Mouse (Mus musculus): Measurements from ENCODE around the gene Maml1.

Gene Maml1

DNA sequence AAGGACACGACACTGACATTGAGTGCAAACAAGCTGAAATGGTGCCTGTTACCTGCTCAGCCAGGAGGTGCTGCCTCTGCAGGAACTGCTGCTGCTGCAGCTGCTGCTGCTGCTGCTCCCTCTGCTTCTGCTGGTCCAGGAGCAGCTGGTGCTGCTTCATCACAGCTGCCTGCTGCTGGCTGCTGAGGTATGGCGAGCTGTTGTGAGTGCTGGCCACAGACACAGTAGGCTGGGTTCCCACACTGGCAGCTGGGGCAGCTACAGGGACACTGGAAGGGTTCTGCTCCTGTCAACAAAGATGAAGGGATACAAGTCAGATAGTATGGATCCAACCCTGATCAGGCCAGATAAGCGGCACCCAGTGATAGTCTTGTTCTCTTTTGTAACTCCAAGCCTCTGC is 28.9 kb downstream of the Maml1 start:
- CTCF ChIA-PET = interaction anchor here in 2 of 4 experiments (0.6 to 1.6 kb wide), 4 partner anchors 8 to 32 kb away, joined by 4 to 12 read pairs (median 6); no protein-coding TSS in a partner anchor
- POLR2A ChIA-PET = interaction anchor here in 2 of 4 experiments (0.8 to 2.1 kb wide), 5 partner anchors 9 to 1620 kb away, joined by 3 to 11 read pairs (median 4); no protein-coding TSS in a partner anchor

DNA sequence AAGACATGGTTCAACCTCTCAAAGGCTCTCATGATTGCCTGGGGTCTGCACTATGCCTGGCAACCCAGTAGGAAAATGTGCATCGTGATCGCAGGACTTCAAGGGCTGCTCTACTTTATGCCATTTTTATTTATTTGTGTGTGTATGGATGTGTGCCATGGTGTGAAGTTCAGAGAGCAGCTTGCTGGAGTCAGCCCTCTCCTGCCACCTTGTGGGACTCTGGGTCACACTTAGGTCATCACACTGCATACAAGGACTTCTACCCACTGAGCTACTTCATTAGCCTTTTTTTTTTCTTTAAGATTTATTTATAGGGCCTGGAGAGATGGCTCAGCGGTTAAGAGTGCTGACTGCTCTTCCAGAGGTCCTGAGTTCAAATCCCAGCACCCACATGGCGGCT is 30.1 kb downstream of the Maml1 start:
- POLR2A ChIA-PET = interaction anchor here in 3 of 4 experiments (0.7 to 2.1 kb wide), 12 partner anchors 8 to 137 kb away, joined by 3 to 5 read pairs (median 4); partner anchors contain the start of genes Mgat4b (in 1 of the 3) and Sqstm1 (in 1 of the 3)
- CTCF ChIA-PET = interaction anchor here (0.6 to 2.2 kb wide), 15 partner anchors 8 to 301 kb away, joined by 3 to 12 read pairs (median 4); partner anchors contain the start of gene Canx (in 1 of the 4)

DNA sequence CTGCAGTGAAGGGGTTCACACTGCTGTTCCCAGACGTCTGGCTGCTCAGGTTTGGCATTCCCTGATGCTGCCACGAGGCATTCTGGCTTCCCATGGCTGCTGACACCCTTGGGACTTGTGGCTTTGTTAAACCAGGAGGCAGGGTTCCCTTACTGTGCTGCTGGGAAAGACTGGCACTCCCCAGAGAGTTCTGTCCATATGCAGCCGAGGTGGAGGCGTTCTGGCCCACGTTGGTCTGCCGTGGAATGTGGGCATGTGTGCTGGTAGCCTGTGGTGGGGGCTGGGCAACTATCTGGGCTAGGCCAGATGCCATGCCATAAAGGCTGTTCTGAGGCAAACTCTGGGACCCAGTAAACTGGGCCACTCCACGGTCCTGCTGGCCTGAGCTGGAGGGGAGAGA is 33.8 kb downstream of the Maml1 start:
- POLR2A ChIA-PET = interaction anchor here in 3 of 4 experiments (1.0 to 4.6 kb wide), 16 partner anchors 9 to 68 kb away, joined by 3 to 14 read pairs (median 4); partner anchors contain the start of genes Maml1 (in 1 of the 3), Mgat4b (in 1 of the 3) and Sqstm1 (in 1 of the 3)
- CTCF ChIA-PET = interaction anchor here in 1 of 4 experiments (0.6 kb wide), 1 partner anchor 24 kb away, joined by 5 read pairs; no protein-coding TSS in a partner anchor

DNA sequence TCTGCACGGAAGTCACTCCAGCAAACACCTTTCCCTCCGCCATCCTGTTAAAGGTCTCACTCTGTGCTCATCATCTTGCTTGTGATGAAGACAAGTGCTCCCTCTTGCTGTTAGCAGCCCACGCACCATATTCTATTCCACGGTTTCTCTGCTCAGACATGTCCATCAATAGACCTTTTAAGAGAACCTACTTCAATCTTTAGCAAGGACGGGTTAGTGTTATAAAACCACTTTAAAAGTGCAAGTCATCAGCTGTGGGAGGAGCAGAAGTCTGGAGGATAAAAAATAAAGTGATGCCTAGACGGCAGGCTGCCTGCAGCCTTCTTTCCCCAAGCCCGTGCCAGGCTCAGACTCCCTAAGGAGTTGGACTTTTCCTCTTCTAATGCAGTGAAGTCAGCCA is 35.5 kb downstream of the Maml1 start:
- CTCF ChIA-PET = interaction anchor here in 1 of 4 experiments (0.6 kb wide), 1 partner anchor 192 kb away, joined by 3 read pairs; no protein-coding TSS in a partner anchor
- POLR2A ChIA-PET = interaction anchor here in 2 of 4 experiments (1.1 to 4.6 kb wide), 6 partner anchors 9 to 121 kb away, joined by 3 to 14 read pairs (median 5); partner anchors contain the start of genes Mgat4b (in 1 of the 2) and Sqstm1 (in 1 of the 2)

DNA sequence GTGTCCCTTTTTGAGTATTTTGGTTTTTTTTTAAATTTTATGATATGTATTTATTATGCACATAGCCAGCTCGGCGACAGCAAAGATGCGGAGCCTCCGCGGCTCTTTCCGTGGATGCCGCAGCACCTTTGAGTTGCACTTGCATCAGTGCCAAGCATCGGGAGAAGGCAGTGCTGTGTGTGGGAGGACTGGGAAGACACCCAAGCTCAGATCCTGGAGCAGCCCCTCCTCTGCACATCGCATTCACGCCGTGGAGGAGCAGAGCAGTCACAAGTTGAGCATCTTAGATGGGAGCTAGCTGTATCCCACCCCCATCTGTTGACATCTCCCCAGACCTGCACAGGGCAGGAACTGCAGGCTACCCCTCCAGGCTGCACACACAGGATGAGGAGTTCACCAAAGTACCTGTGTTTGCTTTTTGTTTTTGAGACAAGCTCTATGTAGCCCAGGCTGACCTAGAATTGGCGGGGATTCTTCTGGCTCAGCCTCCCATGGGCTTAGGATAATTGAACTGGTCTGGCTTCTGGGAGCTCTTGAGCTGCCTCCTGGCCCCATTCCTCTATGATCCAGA is 38.0 kb downstream of the Maml1 start:
- CTCF ChIA-PET = interaction anchor here in 2 of 4 experiments (0.6 kb wide), 2 partner anchors 20 to 844 kb away, joined by 3 to 4 read pairs; no protein-coding TSS in a partner anchor

DNA sequence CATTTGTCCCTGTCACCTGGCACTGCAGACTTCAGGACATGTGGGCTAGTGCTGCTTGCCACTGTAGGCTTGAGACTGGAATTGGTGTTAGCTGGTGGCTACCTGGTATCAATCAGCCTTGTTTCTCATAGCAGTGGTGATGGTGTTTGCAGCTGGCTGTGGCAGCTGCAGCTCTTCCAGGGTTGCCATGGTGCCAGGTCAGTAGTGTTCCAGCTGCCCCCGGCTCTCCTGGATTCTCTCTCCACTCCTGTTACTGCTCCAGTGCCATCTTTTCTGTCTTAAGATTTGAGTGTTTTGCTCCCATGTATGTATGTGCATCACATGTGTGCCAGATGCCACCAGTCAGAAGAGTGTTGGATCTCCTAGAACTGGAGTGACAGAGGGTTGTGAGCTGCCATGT is 38.7 kb downstream of the Maml1 start:
- POLR2A ChIA-PET = interaction anchor here in 3 of 4 experiments (0.7 to 3.6 kb wide), 24 partner anchors 9 to 124 kb away, joined by 3 to 70 read pairs (median 6); partner anchors contain the start of genes Hnrnph1 (in 2 of the 3), Ltc4s (in 2 of the 3), Mgat4b (in 2 of the 3) and Sqstm1 (in 2 of the 3)
- CTCF ChIA-PET = interaction anchor here in 2 of 4 experiments (0.6 to 2.2 kb wide), 2 partner anchors 9 to 118 kb away, joined by 10 to 12 read pairs; no protein-coding TSS in a partner anchor

More for the DNA sequence above, 38.0 kb downstream of the Maml1 start:
- POLR2A ChIA-PET = interaction anchor here in 3 of 4 experiments (0.5 to 3.6 kb wide), 27 partner anchors 8 to 1510 kb away, joined by 3 to 70 read pairs (median 5); partner anchors contain the start of genes Ltc4s (in 2 of the 3), Mgat4b (in 2 of the 3), Sqstm1 (in 2 of the 3) and Hnrnph1 (in 1 of the 3)

DNA sequence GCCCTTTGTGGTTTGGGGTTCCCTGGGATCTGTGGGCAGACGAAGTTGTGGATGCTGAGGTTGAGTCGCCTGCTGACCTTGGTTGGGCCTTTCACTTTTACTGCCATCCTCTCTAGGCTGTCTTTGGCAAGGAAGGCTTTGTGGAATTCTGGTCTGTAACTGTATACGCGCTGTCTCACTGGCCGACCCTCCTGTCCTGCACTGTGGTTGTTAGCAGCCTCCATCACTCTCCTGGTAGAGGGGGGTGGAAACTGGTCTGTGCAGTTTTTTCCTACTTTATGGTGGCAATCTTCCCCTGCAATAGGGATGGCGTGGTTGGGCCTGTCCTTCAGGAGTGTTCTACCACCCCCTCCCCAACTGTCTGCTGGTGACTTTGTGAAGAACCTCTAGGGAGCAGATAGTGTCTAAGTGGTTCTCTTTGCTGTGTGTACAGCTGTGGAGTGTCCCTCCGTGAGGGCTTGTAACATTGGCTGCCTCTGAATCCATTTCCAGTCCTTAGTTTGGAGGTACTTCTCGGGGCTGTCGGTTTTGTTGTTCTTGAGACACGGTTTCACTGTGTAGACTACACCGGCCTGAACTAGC is 39.3 kb downstream of the Maml1 start:
- CTCF ChIA-PET = interaction anchor here (0.6 to 2.2 kb wide), 6 partner anchors 9 to 266 kb away, joined by 3 to 12 read pairs (median 5); no protein-coding TSS in a partner anchor
- POLR2A ChIA-PET = interaction anchor here in 3 of 4 experiments (0.6 to 3.6 kb wide), 47 partner anchors 8 to 1354 kb away, joined by 3 to 70 read pairs (median 4); partner anchors contain the start of genes Mgat4b (in 3 of the 3), Sqstm1 (in 3 of the 3), Hnrnph1 (in 2 of the 3) and Ltc4s (in 2 of the 3)

DNA sequence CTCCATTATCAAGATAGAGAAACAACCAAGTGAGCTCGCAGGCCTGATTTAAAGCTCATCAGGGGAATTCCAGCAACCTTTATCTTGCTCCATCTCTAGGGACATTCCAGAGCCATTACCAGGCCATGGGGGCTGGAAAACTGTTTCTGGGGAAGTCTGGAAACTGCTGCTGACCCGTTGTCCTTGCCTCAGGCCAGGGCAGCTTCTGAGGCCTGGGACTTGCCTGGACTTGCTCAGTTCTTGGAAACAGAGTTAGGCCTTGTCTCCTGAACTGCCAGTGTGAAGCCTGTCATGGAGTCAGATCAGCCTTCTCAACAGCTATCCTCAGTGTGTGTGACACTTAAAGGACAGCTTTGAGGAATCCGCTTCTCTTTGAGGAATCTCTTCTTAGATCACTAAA is 39.9 kb downstream of the Maml1 start:
- ChIA-PET CTCF (interaction anchor here (0.6 to 2.2 kb wide), 7 partner anchors 10 to 266 kb away, joined by 3 to 12 read pairs (median 5); no protein-coding TSS in a partner anchor), POLR2A (interaction anchor here in 3 of 4 experiments (0.6 to 3.6 kb wide), 47 partner anchors 8 to 1355 kb away, joined by 3 to 70 read pairs (median 4); partner anchors contain the start of genes Mgat4b (in 3 of the 3), Sqstm1 (in 3 of the 3), Hnrnph1 (in 2 of the 3) and Ltc4s (in 2 of the 3))

DNA sequence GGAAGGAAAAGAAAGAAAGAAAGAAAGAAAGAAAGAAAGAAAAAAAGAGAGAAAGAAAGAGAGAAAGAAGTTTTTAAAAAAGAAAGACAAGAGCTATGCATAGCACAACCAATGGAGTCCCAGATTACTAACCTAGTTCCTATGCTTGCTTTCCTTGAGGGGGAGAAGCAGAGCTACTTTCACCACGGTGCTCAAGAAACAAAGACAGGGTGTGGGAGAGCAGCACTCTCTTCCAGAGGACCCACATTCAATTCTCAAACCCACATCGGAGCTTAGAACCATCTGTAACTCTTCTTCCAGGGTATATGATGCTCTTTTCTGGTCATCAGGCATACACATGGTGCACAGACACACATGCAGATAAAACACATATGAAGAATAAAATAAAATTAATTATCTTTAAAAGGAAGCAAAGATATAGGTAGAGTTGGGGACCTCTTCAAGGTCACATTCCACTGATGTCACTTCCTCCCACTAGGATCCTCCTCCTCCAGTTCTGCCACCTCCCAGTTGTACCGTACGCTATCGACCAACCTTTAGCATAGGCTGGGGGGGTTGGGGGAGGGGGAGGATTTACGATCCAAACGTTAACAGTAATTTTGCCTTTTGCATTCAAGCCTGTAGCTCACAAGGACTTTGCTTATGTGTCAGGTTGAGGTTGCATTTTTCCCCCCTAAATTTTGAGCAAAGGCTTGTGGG is 43.5 kb downstream of the Maml1 start:
- POLR2A ChIA-PET = interaction anchor here in 3 of 4 experiments (0.7 to 3.8 kb wide), 37 partner anchors 8 to 310 kb away, joined by 3 to 33 read pairs (median 4); partner anchors contain the start of genes Ltc4s (in 3 of the 3), Mgat4b (in 3 of the 3), Sqstm1 (in 3 of the 3) and Hnrnph1 (in 1 of the 3)

DNA sequence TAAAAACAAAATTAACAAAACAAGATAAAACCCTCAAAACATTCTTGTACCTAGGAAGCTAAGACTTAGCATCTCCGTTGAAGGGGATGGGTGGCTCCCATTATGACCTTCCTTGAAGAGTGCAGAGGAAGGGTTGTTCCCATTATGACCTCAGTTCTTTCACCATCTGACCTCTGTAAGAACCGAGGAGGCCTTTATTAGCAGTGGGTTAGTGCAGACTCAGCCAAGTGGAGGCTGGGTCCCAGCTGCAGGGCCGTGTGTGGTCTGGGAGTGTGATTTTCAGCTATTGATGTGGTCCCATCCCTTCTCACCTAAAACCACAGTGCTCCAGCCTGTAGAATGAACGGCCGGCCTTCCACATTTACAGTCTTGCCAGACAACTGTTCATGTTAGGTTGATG is 46.8 kb downstream of the Maml1 start:
- CTCF ChIA-PET = interaction anchor here in 2 of 4 experiments (0.7 kb wide), 2 partner anchors 11 to 21 kb away, joined by 3 read pairs; no protein-coding TSS in a partner anchor
- POLR2A ChIA-PET = interaction anchor here in 3 of 4 experiments (0.5 to 5.9 kb wide), 27 partner anchors 8 to 1974 kb away, joined by 3 to 48 read pairs (median 4); partner anchors contain the start of genes Mgat4b (in 2 of the 3), Sqstm1 (in 2 of the 3), Hnrnph1 (in 1 of the 3) and Maml1 (in 1 of the 3)

More for the DNA sequence above, 43.5 kb downstream of the Maml1 start:
- CTCF ChIA-PET = interaction anchor here (0.5 to 1.2 kb wide), 8 partner anchors 9 to 24 kb away, joined by 3 to 7 read pairs (median 4); no protein-coding TSS in a partner anchor

DNA sequence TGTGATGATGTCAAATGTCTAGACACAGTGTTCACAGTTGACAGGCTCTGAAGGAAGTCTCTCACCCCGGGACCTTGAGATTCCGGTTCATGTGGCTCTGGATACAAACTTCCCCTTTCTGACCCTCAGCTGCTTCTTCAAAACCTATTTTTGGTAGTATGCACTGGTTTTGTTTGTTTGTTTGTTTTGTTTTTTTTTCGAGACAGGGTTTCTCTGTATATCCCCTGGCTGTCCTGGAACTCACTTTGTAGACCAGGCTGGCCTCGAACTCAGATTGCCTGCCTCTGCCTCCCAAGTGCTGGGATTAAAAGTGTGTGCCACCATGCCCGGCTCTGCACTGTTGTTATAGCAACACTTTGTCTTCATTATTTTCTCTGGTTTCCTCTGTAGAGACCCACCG is 48.2 kb downstream of the Maml1 start:
- CTCF ChIA-PET = no interaction called here
- POLR2A ChIA-PET = interaction anchor here in 2 of 4 experiments (1.1 to 5.9 kb wide), 7 partner anchors 9 to 133 kb away, joined by 4 to 48 read pairs (median 7); partner anchors contain the start of genes Hnrnph1 (in 1 of the 2), Mgat4b (in 1 of the 2) and Sqstm1 (in 1 of the 2)

DNA sequence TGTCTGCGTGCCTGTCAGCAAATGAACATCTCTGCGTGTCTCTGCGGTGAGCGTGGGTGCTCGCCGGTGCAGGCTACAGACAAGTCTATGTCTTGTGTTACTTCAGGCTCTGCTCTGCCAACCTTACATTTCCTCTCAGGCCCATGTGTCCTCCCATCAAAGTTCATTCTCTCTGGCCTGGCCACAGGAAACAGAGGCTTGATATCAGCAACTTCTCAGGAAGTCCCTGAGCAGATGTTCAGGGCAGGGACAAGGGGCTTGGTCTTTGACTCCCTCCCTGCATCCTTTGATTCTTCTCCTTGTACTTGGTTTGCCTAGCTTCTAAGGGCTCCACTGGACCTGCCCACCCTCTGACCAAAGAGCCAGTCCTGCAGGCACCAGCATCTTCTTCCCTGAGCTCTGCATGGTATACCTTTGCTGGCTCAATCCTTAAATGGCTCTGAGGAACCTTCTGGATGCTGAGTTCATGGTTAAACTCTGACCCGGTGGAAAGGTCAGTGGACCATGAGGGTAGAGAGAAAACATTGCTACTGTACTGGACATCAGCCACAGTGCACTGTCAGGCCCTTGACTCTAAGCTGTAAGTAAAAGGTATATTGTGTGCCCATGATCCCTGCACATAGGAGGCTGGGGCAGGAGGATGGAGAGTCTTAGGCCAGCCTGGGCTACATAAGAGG is 51.7 kb downstream of the Maml1 start:
- CTCF ChIA-PET = interaction anchor here in 2 of 4 experiments (0.6 to 0.7 kb wide), 2 partner anchors 286 to 627 kb away, joined by 3 to 4 read pairs; no protein-coding TSS in a partner anchor
- POLR2A ChIA-PET = interaction anchor here in 3 of 4 experiments (0.6 to 5.9 kb wide), 12 partner anchors 9 to 1167 kb away, joined by 3 to 48 read pairs (median 4); partner anchors contain the start of genes Maml1 (in 1 of the 3), Mgat4b (in 1 of the 3) and Sqstm1 (in 1 of the 3)

DNA sequence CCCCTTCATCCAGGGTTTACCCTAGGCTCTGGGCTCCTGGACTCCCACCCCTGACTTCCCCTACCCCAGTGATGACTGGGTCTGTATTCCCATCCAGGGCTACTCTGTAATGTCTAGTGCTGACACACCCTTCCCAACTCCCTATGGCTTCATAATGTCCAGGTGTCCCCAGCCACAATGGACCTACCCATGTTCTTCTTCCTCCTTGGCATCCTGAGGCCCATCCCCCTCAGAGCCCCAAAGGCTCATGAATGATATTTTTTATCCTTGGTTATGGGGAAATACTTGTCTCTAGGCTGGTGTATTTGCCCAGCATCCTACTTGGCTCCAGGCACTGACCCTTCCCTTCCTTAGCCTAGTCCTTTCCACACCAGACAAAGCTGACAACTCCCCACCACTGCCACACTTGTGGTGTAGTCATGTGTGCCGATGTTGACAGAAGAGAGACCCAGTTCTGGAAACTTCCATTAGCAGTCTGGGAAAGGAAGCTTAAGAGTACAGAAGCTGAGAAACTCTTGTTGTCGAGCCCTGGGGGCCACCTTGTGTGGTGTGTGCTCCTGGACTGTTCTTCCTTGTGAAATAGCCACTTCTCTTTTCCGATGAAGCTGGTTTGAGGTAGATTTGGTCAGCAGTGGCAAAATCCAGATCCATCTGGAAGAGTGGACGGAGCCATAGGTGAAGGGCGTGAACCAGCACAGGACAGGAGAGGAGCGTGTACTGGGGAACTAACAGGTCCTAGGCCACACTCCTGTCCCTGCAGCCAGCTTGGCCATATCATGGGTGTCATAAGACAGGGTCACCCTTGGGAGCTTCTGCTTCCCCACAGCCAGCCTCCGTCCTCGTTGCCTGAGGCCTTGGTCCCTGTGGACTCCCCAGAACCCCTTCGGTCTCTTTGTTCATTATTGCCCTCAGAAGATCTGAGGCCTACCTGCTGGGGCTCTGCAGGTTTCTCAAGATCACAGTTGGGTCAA is 53.0 kb downstream of the Maml1 start:
- POLR2A ChIA-PET = interaction anchor here (0.6 to 6.2 kb wide), 23 partner anchors 7 to 727 kb away, joined by 3 to 70 read pairs (median 5); partner anchors contain the start of genes Mgat4b (in 3 of the 4), Sqstm1 (in 3 of the 4), Maml1 (in 2 of the 4) and Canx (in 1 of the 4)
- CTCF ChIA-PET = interaction anchor here in 3 of 4 experiments (0.6 to 0.7 kb wide), 4 partner anchors 10 to 629 kb away, joined by 3 to 4 read pairs (median 3); no protein-coding TSS in a partner anchor

DNA sequence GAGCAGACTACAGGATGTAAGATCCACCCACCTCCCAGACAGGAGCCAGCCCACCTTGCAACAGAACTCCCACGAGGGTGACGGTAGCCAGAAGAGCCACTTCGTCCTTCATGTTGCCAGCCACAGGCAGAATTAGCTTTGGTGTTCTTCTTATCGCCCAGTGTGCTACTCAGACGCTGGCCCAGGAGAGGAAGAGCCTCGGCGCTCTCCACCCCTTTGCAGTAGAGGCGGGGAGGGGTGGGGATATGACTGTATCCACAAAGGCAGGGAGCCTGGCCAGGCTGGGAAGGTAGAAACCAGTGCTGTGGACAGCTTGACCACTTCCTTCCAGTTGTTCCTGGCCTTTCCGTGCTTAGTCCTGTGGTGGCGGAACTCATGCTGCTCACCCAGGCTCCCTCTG is 53.8 kb downstream of the Maml1 start, which contains the start of gene Ltc4s:
Gene Ltc4s, minus strand, starts transcription at position 293 of the 400 bp plus-strand sequence.
- ChIA-PET POLR2A (interaction anchor here in 3 of 4 experiments (0.7 to 6.2 kb wide), 25 partner anchors 9 to 145 kb away, joined by 3 to 70 read pairs (median 5); partner anchors contain the start of genes Mgat4b (in 2 of the 3), Sqstm1 (in 2 of the 3), Canx (in 1 of the 3) and Hnrnph1 (in 1 of the 3)), CTCF (interaction anchor here in 2 of 4 experiments (0.6 kb wide), 2 partner anchors 133 to 663 kb away, joined by 3 read pairs; no protein-coding TSS in a partner anchor)
